Mouse (Mus musculus) small intestine, adult 2 months (tissue): ENCODE results near the gene Vmn2r8.

Experiments used
- CTCF ChIP-seq: fragments of 200-500 bp; IDR thresholded peaks from 2 replicates; pipeline ENCODE4 v1.5.1; 2012; ENCODE audit warnings: low read depth, mild to moderate bottlenecking, control low read depth, inconsistent platforms, low read length, moderate library complexity, mixed read lengths; ENCODE audit not compliant: insufficient replicate concordance, insufficient read length; ENCODE audit errors: extremely low read depth
- POLR2A ChIP-seq: fragments of 200-500 bp; IDR thresholded peaks from 2 replicates; pipeline ENCODE4 v1.6.1; 2012; ENCODE audit warnings: low read depth, mild to moderate bottlenecking, control low read depth, inconsistent platforms, low read length, moderate library complexity

- TF ChIP-seq CTCF, result no peak
- TF ChIP-seq POLR2A, result no peak
Measured at GRCm38 (mm10) chr5:108823276-108823675, 14.6 kb upstream of the Vmn2r8 start.
